Mouse (Mus musculus): ENCODE results near the gene Zdhhc19. TPM values are rescaled to one million over a fixed set of nuclear protein-coding genes. Genes with fewer than 3 reads are reported as not detected.

Gene Zdhhc19
- not detected in 2 replicates for total RNA-seq (2014; rRNA removed)
- not detected in 2 replicates for polyA plus RNA-seq (2012; rRNA removed)

- Histone ChIP-seq H3K4me1 (ENCODE audit: control insufficient read depth, insufficient read depth, low read length) (no peaks in the 10 kb centered on the region), H3K79me2 (ENCODE audit: control insufficient read depth, insufficient read depth, low read length) (no peaks in the 10 kb centered on the region), H3K9ac (ENCODE audit: low read depth, low read length) (no peak within 1 kb of the TSS), H3K27me3 (ENCODE audit: control insufficient read depth, insufficient read depth, low read length) (no peaks in the 10 kb centered on the region), H3K4me3 (ENCODE audit: insufficient read depth, low read depth, low read length) (no peak within 1 kb of the TSS), H3K27ac (replicated peaks; ENCODE audit: insufficient read depth, low read depth, low read length) (no peak within 1 kb of the TSS), H3K36me3 (ENCODE audit: control insufficient read depth, insufficient read depth, low read length) (no peaks in the 10 kb centered on the region)
- DNase-seq (ENCODE audit: extremely low read depth, low read depth, low spot score): no peak
- TF ChIP-seq POLR2A (IDR thresholded peaks at IDR 0.05; ENCODE audit: extremely low read depth, insufficient read depth, low read length): no peak
- no peak for TF ChIP-seq CTCF (IDR thresholded peaks at IDR 0.05; ENCODE audit: low read depth, low read length)
- 81% methylated on average over 3 of the region's 3 CpGs for WGBS
These were observed at the start of gene Zdhhc19 for GRCm38 (mm10) chr16:32495965-32496364. TSS of gene Zdhhc19 (plus strand) at chr16:32496265.

- no peak overlapping the region for H3K4me3 ChIP-seq (ENCODE audit: insufficient read depth, low read depth, low read length)
- peaks cover 26% of the 10 kb centered on the region for H3K79me2 ChIP-seq (ENCODE audit: control insufficient read depth, insufficient read depth, low read length)
- no peak for DNase-seq (ENCODE audit: extremely low read depth, low read depth, low spot score)
- TF ChIP-seq CTCF (IDR thresholded peaks at IDR 0.05; ENCODE audit: low read depth, low read length): no peak
- TF ChIP-seq POLR2A (IDR thresholded peaks at IDR 0.05; ENCODE audit: extremely low read depth, insufficient read depth, low read length): no peak
- H3K4me1 ChIP-seq (ENCODE audit: control insufficient read depth, insufficient read depth, low read length): peaks cover 5% of the 10 kb centered on the region
- no peaks in the 10 kb centered on the region for H3K27me3 ChIP-seq (ENCODE audit: control insufficient read depth, insufficient read depth, low read length)
- WGBS: 57% methylated on average over 2 of the region's 2 CpGs
- no peak overlapping the region for H3K27ac ChIP-seq (replicated peaks; ENCODE audit: insufficient read depth, low read depth, low read length)
- H3K36me3 ChIP-seq (ENCODE audit: control insufficient read depth, insufficient read depth, low read length): no peaks in the 10 kb centered on the region
- H3K9ac ChIP-seq (ENCODE audit: low read depth, low read length): no peak overlapping the region
These were observed 49.4 kb upstream of the Zdhhc19 start for GRCm38 (mm10) chr16:32446563-32447138.

GRCm38 (mm10) chr16:32449665-32450064 lies 46.4 kb upstream of the Zdhhc19 start:
- Histone ChIP-seq H3K27ac (replicated peaks; ENCODE audit: insufficient read depth, low read depth, low read length) (no peak overlapping the region), H3K79me2 (ENCODE audit: control insufficient read depth, insufficient read depth, low read length) (peaks cover 21% of the 10 kb centered on the region), H3K36me3 (ENCODE audit: control insufficient read depth, insufficient read depth, low read length) (peaks cover 3% of the 10 kb centered on the region), H3K4me3 (ENCODE audit: insufficient read depth, low read depth, low read length) (no peak overlapping the region), H3K27me3 (ENCODE audit: control insufficient read depth, insufficient read depth, low read length) (no peaks in the 10 kb centered on the region), H3K4me1 (ENCODE audit: control insufficient read depth, insufficient read depth, low read length) (peaks cover 9% of the 10 kb centered on the region), H3K9ac (ENCODE audit: low read depth, low read length) (no peak overlapping the region)
- 87% methylated on average over 3 of the region's 3 CpGs for WGBS
- no peak for TF ChIP-seq POLR2A (IDR thresholded peaks at IDR 0.05; ENCODE audit: extremely low read depth, insufficient read depth, low read length)
- TF ChIP-seq CTCF (IDR thresholded peaks at IDR 0.05; ENCODE audit: low read depth, low read length): no peak
- no peak for DNase-seq (ENCODE audit: extremely low read depth, low read depth, low spot score)

GRCm38 (mm10) chr16:32450133-32450532 lies 45.9 kb upstream of the Zdhhc19 start:
- Histone ChIP-seq H3K9ac (ENCODE audit: low read depth, low read length) (no peak overlapping the region), H3K4me3 (ENCODE audit: insufficient read depth, low read depth, low read length) (no peak overlapping the region), H3K36me3 (ENCODE audit: control insufficient read depth, insufficient read depth, low read length) (peaks cover 5% of the 10 kb centered on the region), H3K27ac (replicated peaks; ENCODE audit: insufficient read depth, low read depth, low read length) (no peak overlapping the region), H3K27me3 (ENCODE audit: control insufficient read depth, insufficient read depth, low read length) (no peaks in the 10 kb centered on the region), H3K79me2 (ENCODE audit: control insufficient read depth, insufficient read depth, low read length) (peaks cover 22% of the 10 kb centered on the region), H3K4me1 (ENCODE audit: control insufficient read depth, insufficient read depth, low read length) (peaks cover 9% of the 10 kb centered on the region)
- WGBS: 96% methylated on average over 2 of the region's 2 CpGs
- TF ChIP-seq CTCF (IDR thresholded peaks at IDR 0.05; ENCODE audit: low read depth, low read length): no peak
- no peak for TF ChIP-seq POLR2A (IDR thresholded peaks at IDR 0.05; ENCODE audit: extremely low read depth, insufficient read depth, low read length)
- no peak for DNase-seq (ENCODE audit: extremely low read depth, low read depth, low spot score)

- H3K36me3 ChIP-seq (ENCODE audit: control insufficient read depth, insufficient read depth, low read length): peaks cover 13% of the 10 kb centered on the region
These were observed 43.0 kb upstream of the Zdhhc19 start for GRCm38 (mm10) chr16:32453102-32453501.

GRCm38 (mm10) chr16:32454646-32455045 lies 41.4 kb upstream of the Zdhhc19 start:
- H3K4me1 ChIP-seq (ENCODE audit: control insufficient read depth, insufficient read depth, low read length): peaks cover 16% of the 10 kb centered on the region
- no peak for TF ChIP-seq CTCF (IDR thresholded peaks at IDR 0.05; ENCODE audit: low read depth, low read length)
- no peak for TF ChIP-seq POLR2A (IDR thresholded peaks at IDR 0.05; ENCODE audit: extremely low read depth, insufficient read depth, low read length)
- H3K4me3 ChIP-seq (ENCODE audit: insufficient read depth, low read depth, low read length): no peak overlapping the region
- no peaks in the 10 kb centered on the region for H3K27me3 ChIP-seq (ENCODE audit: control insufficient read depth, insufficient read depth, low read length)
- 94% methylated on average over 5 of the region's 5 CpGs for WGBS
- peaks cover 17% of the 10 kb centered on the region for H3K36me3 ChIP-seq (ENCODE audit: control insufficient read depth, insufficient read depth, low read length)
- no peak overlapping the region for H3K9ac ChIP-seq (ENCODE audit: low read depth, low read length)
- no peak overlapping the region for H3K27ac ChIP-seq (replicated peaks; ENCODE audit: insufficient read depth, low read depth, low read length)
- DNase-seq (ENCODE audit: extremely low read depth, low read depth, low spot score): no peak
- H3K79me2 ChIP-seq (ENCODE audit: control insufficient read depth, insufficient read depth, low read length): 0 out of 2 replicates have a peak, but pooled peaks cover 3% of the 10 kb centered on the region

More at GRCm38 (mm10) chr16:32453102-32453501, 43.0 kb upstream of the Zdhhc19 start:
- TF ChIP-seq POLR2A (IDR thresholded peaks at IDR 0.05; ENCODE audit: extremely low read depth, insufficient read depth, low read length) (no peak), CTCF (IDR thresholded peaks at IDR 0.05; ENCODE audit: low read depth, low read length) (no peak)
- Histone ChIP-seq H3K27me3 (ENCODE audit: control insufficient read depth, insufficient read depth, low read length) (no peaks in the 10 kb centered on the region), H3K27ac (replicated peaks; ENCODE audit: insufficient read depth, low read depth, low read length) (peak overlapping the region; percentile 68), H3K79me2 (ENCODE audit: control insufficient read depth, insufficient read depth, low read length) (peaks cover 7% of the 10 kb centered on the region; the same call in 1 of the 2 replicates), H3K4me3 (ENCODE audit: insufficient read depth, low read depth, low read length) (no peak overlapping the region), H3K4me1 (ENCODE audit: control insufficient read depth, insufficient read depth, low read length) (peaks cover 16% of the 10 kb centered on the region), H3K9ac (ENCODE audit: low read depth, low read length) (no peak overlapping the region)
- WGBS: 28% methylated on average over 8 of the region's 8 CpGs
- DNase-seq (ENCODE audit: extremely low read depth, low read depth, low spot score): peak; percentile 88

Measured in liver, adult 2 months (tissue).